Mouse (Mus musculus) gastrocnemius, postnatal 25 days (tissue): ENCODE results near the gene E030018B13Rik. TPM values are rescaled to one million over a fixed set of nuclear protein-coding genes. Genes with fewer than 3 reads are reported as not detected.

ENCODE experiments used
- DNase-seq: peaks from one replicate; pipeline ENCODE4 v3.0.0; 2022
- total RNA-seq, 2 experiments: library from RNA; stranded (reverse); gene quantifications; 1 replicate in 1 of 2; 2 replicates in 1 of 2; pipeline ENCODE4 v1.2.3; 2021

E030018B13Rik gene
- total RNA-seq, 2 experiments from 2014 or later = not detected

DNA sequence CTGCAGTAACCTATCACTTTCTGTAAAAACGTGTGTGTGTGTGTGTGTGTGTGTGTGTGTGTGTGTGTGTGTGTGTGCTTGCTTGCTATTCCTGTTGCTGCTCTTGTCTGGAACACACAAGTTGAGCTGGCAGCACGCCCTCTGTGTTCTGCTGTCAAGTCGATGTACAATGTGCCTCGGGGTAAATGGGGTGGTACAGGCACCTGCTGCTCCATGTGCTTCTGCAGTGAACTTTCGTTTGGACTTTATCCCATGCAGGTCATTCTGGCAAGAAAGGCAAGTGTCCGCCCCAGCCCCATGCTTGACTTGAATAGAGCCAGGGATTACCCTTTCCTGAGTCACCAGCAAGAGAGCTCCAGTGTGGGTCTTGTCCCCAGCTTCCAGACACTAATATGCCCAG, 1.0 kb downstream of the E030018B13Rik start:
- peak; percentile 67 for DNase-seq

DNA sequence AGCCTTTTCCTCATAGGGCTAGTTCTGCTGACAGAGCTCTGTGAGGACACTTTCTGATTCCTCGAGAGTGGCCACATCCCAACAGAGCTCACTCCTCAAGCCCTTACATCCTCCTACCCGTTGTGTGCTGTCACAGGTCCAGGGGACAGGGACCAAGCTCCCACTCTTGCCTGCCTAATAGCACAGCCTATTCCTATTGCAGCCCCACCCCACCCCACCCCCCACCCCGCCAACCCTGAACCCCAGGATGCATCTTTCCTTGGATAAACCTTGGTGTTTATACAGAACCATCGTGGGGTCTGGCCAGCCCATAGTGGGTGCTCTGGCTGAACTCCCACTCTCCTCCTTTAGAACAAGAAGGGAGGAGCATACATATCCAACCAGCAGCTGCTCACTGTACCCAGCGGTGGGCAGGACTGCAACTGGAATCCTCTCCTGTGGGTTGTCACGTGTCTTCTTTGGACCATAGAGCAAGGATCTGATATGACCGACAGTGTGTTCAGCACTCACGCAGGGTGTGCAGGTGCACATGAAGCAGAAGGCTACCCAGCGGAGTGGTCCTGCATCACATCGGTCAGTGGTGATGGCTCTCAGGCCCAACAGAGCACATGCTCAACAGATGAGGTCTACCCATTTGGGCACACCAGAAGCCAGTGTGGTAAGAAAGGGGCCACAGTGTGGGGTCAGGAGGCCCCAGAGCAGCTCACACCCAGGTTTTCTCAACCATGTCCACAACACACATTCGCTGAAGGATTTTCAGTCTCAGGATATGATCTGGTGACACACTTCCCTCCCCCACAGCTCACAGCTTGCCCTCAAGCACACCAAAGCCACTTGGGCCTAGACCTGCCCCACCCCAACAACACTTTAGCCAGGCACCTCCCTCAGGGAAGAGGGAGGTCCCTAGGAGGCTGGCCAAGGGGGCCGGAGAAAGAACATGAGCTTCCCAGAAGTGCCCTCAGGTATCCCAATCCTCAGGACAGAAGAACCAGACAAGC, 2.4 kb downstream of the E030018B13Rik start:
- DNase-seq = no peak

DNA sequence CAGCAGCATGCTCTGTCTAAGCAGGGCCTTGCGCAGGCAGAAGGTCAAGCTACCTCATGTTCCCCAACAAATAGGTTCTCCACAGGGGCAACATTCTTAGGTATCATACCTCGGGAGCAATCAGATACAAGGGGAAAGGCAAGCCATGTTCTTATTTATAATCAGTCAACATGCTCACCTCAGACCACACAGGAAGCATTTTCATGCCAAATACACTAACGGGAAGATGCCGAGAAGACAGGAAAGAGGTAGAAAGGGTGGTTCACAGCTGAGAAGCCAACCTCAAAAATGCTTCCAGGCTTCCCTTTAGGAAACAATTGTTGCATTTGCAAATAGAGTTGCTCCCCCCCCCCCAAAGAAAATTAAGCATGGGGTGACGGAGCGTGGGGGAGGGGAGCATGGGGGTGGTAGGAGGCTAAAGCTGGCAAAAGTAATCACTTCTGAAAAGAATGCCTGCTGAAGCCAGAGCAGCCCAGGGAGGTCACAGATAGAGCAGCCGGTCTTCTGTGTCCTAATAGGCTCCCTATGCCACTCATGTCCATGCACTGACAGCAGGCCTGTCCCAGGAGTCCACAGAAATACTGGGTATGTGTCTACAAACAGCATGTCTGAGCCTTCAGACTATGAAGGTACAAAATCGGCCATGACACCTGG, 5.4 kb downstream of the E030018B13Rik start:
- peak; percentile 18 for DNase-seq

DNA sequence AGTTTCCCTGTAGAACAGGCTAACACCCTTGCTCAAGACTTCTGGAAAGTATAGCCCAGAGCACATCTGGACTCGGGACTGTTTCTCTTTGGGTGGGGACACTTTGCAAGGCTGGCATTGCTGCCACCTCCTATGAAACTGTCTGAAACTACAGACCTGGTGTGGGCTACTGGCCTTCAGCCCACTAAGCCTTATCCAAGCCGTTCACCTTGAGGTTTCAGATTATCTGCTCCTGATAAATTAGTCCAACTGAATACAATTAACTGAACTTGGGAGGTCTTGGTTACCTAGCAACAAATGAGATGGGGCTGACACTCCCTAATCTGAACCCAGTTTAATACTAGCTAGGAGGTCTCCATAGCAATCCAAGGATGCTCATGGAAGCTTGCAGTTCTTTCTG, 5.9 kb downstream of the E030018B13Rik start:
- DNase-seq = no peak

DNA sequence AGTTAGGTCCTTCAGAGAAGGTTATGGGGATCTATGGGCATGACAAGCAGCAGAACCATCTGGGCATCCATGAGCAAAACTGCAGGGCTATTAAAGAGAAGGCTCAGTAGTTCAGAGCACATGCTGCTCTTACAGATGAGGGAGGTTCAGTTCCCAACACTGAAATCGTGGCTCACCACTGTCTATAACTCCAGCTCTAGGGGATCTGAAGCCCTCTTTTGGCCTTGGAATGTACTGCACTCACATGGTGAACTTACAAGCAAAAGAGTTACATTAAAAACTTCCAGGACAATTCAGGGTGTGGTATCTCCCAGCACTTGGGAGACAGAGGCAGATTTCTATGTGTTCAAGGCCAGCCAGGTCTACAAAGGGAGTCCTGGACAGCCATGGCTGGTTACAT, 6.3 kb downstream of the E030018B13Rik start:
- no peak for DNase-seq

DNA sequence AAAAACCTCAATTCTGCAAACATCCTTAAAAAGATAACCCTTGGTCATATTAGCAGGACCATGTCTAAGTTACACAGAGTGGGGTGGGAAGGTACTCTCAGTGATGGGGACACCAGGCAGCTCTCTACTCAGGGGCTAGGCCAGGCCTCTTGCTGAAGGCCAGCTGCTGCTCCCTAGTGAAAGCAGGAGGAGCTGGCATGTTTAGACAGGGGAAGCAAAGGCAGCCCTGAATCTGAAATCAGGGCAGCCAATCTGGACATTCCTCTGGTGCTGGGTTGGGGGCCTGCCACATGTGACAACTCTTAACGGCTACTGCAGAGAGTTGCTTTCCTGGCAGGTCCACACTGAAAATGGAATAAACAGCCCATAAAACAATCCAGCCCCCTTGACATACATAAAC, 7.5 kb downstream of the E030018B13Rik start:
- no peak for DNase-seq

DNA sequence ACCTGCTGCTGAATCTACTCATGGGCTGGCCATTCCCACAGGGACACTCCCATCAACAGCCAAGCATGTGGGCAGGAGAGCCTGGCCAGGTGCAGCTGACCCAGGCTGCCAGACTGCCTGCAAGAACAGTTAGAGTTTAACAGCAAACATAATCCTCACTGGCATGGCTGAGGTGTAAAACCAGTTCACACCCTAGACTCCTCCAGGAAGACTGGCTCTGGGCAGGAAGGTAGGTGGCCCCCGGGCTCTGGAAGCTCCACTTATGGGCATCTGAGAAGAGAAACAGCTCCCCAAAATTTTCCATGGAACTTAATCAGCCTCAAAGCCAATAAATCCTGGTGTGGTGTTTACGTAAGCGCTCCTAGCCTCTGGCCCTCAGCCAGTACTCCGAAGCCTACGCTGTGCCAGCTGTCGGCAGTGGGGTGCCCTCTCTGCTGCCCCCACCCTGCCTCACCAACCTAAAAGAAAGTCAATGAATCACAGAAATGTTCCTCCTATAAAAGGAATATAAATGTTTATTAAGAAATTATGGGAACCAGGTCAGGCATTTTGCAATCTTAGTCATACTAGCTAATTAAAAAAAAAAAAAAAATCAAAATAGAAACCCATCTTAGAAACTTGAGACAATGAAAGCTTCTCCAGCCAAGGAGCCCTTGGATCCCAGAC, 8.2 kb downstream of the E030018B13Rik start:
- DNase-seq = peak; percentile 82

DNA sequence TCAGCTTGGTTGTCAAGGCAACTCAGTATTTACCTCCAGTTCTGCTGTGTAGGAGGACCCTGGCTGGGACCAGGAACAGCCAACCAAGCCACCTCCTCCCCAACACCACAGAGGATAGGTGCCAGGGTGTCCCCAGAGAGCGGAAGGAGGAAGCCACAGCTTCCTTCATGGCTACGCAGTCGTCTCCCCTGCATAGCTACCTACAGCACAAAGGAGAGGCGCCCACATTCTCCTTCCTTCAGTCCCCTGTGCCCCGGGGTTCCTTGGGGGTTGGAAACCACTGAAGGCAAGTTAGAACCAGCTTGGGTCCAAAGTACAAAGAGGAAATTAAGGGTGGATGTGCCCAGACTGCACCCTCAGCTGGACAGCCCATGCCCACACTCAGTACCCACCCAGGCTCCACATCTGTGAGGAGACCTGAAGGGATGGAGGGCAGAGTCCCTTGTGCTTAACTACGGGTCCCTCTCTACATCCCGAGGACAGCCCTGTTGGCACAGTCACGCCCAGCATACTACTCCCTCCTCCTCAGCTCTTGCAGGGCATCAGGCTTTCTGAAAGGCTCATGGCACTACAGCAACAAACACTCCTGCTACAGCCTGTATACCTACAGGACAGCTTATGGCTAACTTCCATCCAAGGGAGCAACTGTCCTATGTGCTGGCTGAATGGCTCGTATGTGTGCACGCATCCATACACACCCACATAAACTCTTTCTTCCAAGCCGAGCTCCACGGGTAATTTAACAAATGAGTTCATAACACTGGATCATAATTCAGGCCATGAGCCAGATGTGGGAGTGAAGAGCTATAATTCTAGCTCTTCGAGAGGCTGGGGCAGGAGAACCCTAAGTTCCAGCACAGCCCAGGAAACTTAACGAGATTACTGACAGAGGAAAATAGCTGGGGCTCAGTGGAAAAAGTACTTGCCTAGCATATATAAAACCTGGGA, 9.0 kb downstream of the E030018B13Rik start:
- peak; percentile 72 for DNase-seq

DNA sequence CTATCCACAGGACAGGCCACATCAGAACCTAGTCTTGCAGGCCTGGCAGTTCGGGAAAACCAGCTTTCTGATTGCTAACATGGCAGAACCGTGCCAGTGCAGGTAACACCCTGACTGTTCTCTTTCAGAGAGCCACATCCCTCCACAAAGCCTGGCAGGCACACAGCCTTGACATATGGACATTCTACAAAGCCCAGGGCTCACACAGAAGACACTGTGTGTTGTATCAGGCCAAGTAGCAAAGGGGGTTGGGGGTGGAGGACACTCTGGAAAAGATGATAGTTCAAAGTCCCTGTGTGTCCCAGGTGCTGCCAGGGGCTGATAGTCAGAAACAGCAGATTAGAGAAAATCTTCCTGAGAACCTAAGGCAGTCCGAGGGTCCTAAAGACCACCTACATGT, 9.8 kb downstream of the E030018B13Rik start:
- no peak for DNase-seq

DNA sequence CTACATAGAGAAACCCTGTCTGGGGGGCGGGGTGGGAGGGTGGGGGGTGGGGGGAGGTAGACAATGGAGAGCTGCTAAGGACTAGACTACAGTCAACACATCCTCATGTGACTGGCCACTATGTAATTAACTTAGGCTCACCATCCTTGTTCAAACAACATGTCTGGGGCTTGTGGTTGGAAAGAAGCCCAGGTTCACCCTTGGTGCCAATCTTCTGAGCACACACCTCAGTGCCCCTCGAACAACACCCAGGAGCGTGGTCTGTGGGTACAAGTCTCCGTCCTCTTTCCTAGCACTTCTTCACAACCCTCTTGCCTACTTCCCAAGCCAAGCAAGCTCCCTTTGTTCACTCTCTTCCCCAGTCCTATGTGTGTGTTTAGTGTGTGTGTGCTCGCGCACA, 10.5 kb downstream of the E030018B13Rik start:
- no peak for DNase-seq

DNA sequence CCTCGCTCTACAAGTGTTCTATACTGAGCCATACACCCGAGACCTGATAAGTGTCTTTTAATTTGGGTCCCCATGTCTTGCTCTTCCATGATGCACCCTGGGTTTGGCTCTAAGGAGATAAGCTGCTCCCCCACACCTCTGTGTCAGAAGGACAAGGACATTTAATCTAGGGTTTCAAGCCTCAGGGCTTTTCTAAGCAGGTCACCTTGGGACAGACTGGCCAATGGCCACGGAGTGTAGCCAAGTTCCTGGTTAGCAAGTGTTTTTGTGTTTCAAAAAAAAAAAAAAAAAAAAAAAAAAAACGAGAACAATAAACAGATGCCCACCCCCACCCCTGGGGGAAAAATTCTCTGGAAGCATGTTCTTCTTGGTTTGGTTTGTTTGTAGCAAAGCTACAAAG, 12.4 kb downstream of the E030018B13Rik start:
- peak; percentile 69 for DNase-seq

DNA sequence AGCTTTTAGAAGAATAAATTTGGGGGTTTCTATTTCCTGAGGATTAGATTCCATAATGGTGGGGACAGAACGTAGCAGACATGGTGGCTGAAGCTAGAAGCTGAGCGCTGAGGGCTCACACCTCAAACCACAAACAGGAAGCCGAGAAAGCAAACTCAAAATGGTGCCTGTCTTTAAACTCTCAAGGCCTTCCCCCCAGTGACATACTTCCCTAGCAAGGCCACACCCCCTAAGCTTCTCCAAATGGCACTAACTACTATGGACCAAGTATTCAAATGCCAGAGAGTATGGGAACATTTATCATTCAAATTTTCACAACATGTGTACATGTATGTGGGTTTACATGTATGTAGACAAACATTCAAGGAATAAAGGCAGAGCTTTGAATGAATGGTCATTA, 13.5 kb downstream of the E030018B13Rik start:
- DNase-seq = no peak

DNA sequence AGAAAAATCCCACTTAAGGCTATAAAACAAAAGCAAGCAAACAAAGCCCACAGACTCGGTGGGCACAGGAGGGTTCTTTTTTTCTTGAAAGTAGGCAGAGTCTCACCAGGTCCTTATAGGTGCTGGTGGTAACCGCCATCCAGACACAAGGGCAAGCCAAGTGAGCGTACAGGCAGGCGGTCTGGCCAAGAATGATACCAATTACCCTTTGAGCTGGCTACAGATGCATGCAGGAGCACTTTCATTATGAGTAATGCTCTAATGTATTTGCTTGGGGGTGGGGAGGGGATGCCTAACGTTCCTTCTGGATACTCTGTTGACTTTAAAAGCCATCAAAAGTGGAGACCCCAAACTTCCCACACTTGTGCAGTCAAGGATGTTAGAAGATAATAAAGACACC, 14.1 kb downstream of the E030018B13Rik start:
- no peak for DNase-seq

DNA sequence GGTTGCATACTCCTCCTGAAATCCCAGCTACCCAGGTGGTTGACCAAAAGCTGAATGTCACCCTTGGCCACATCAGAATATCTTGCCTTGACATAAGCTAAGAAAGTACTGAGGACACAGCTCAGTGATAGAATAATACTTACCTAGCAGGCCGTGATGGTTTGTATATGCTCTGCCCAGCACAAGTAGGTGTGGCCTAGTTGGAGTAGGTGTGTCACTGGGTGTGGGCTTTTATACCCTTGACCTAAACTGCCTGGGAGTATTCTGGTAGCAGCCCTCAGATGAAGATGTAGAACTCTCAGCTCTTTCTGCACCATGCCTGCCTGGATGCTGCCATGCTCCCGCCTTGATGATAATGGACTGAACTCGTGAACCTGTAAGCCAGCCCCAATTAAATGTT, 15.8 kb downstream of the E030018B13Rik start:
- no peak for DNase-seq

DNA sequence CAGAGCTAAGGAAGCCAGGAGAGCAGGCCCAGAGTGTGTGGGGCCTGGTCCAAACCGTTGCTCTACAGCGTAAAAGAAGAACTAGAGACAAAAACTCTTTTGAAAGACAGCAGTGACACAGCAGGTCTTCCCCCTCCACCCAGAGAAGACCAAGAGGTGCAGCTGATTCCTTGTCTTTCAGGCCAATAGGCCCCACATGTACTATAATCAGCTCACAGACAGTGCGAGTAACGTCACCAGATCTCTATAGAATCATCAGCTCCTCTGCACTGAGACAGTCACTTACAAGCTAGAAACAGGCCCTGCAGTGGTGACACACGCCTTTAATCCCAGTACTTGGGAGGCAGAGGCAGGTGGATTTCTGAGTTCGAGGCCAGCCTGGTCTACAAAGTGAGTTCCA, 17.2 kb downstream of the E030018B13Rik start:
- DNase-seq = no peak

DNA sequence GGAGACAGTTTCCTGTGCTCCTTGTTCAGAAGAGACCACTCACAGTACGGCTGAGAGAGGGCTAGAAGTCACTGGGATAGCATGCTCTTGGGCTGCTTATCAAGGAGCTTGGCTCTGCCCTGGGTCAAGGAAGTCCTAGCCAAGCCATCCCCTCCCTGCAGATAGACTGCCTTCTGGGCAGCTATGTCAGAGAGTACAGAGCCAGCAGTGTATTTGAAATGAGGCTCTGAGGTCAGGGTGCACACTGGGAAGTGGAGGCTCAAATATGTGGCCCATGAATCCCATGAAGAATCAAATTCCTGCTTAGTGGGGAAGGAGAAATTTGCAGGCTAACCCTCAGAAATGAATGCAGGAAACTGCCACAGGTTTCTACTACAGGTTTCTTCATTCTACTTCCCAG, 17.9 kb downstream of the E030018B13Rik start:
- DNase-seq = peak; percentile 56

DNA sequence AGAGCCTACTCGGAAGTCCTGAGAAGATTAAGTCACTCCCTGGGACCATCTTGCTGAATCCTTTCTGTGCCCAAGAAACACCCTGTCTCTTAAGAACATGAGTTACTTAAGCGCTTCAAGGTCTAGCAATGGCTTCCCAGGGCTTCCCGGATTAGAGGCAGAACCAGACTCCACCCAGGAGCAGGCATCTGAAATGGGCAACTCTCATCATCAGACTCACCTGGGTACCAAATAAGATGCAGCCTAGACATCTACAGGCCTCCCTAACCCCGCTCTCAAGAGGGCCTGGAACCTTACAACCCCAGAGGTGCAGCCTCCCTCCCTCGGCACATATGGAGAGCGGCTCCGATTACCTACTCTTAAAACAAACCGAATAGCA, 19.1 kb downstream of the E030018B13Rik start:
- no peak for DNase-seq

DNA sequence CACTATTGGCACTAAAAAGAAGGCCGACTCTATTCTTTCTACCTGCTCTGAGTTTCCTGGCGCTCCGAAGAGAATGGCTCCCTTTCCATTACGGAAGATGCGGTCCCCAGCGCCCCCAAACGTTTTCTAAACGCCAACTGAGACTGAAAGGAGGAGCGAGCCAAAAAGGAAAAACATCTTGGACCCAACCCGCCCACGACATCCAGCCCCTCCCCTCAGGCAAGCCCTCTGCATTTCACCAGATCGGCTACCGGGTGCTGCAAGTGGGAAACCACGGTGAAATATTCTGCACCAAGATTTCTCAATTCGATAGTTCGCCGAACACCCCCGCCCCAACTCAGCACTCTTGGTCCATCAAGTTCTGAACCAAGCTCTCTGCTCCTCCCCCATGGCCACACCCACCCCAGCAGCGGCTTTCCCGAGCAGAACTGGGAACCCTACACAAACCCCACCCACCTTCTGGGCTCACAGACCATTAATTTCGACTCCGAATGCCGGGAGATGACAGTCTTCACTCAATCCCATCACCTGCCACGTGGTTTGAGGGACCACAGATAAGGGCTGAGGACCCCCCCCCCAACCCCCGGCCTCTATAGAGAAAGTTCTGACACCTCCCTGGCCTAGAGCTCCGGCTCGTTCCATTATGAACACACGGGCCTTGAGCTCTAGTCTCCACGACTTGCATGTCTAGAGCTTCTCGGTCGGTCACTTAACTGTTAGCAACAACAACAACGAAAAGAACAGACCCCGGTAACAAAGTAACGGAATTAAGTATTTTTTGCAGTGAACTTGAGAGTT, 19.7 kb downstream of the E030018B13Rik start:
- DNase-seq = peak; percentile 90

DNA sequence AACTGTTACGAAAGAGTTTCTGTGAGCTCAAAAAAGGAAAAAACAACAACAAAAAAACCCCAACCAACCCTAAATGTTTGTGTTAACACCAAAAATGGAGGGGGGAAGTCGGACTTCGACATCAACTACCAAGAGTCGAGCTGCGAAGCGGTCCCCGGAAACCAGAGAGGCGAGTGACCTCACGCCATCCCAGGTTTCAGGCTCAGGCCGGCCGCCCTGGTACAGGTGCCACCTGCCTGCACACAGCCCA, 20.3 kb downstream of the E030018B13Rik start:
- DNase-seq = no peak

DNA sequence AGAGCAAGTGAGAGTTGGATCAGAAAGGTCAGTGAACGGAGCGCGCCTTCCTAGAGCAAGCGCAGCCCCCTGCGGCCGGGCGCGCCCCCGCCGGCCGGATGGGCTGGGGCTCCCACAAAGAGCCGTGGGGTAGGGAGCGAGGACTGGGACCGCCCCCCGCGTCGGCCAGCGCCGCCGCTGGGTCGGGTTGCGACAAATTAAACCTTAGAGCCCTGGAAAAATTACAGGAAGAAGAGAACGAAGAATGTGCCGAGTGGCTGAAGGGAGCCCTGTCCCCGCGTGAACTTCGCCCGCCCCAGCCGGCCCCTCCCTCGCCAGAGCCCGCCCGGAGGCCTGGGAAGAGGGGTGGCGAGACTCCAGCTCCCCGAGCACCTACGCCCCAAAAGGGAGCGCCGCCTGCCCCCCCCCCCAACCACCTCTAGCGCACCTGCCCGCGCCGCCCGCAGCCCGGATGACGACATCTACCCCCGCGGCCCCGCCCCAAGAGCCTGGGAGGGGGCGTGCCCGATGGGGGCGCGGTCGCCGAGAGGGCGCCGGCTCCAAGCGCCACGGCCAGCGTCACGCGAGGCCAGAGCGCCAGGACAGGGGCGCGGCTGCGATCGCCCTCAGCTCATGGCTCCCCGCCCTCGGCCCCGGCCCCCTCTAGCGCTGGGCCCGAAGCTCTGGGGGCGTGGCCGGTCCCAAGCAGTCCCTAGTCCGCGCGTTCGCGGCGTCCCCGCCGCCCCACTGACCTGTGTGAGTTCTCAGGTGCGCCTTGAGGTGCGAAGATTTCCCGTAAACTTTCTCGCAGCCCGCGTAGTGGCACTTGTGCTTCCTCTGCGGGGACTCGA, 20.8 kb downstream of the E030018B13Rik start:
- peak; percentile 93 for DNase-seq
